Mouse (Mus musculus): ENCODE results near the gene Prdm2. TPM values are rescaled to one million over a fixed set of nuclear protein-coding genes. Genes with fewer than 3 reads are reported as not detected.

The Prdm2 gene
- 17.1 and 17.8 TPM in 2 replicates for polyA plus RNA-seq (2014; fragmentation: Nextera tagmentation; extraction: Ambion mirVana)

DNA sequence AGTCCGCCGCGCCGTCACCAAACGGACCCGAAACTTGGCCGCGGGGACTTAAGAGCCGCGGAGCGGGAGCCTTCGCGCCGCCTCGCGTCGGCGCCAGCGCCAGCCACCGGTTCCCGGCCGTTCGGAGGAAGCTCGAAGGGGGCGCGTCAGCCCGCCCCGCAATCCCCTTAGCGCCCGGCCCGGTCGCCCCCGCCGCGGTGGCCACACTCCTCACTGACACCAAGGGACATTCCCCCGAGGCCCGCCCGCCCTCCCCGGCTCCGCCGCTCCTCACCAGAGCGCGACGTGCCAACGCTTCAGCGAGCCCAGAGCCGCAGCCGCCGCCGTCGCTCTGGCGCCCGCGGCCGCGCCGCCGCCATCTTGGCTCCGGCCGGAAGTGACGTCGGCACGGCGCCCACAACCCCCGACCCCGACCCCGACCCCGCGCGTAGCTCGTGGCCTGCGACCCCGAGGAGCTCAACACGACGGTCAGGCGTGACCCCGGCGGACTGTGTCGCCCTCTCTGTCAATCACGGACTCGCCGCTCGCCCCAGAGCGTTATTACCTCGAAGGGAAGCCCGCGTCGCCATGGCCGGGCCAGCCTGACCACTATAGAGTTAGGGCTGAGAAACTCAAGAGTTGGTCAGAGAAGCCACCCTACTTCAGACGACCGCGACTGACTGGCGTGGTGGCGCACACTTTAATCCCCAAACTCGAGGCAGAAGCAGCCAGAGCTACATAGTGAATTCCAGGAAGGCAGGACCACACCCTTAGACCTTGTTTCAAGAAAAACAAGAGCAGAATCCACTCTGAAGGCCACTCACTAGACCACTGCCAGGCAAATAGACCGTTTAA lies at the start of gene Prdm2:
Gene Prdm2, minus strand, starts transcription at position 655 of the 834 bp plus-strand sequence.
- peak within 1 kb of the TSS; percentile 80 for H3K4me2 ChIP-seq (ENCODE audit: low read depth, low read length)
- WGBS, result 4% methylated on average over 62 of the region's 96 CpGs
- no peaks in the 10 kb centered on the region for H3K36me3 ChIP-seq (ENCODE audit: control insufficient read depth, insufficient read depth, low read length)
- peak; percentile 86 for ATAC-seq (ENCODE audit: low read depth)
- H3K9ac ChIP-seq (replicated peaks; ENCODE audit: low read depth, low read length), result peak within 1 kb of the TSS; percentile 93
- peak within 1 kb of the TSS; percentile 95 for H3K27ac ChIP-seq (ENCODE audit: low read depth, low read length)
- peak within 1 kb of the TSS; percentile 91 for H3K4me3 ChIP-seq (ENCODE audit: low read depth, low read length)
- H3K4me1 ChIP-seq (ENCODE audit: control insufficient read depth, insufficient read depth, low read length), result peaks cover 17% of the 10 kb centered on the region
- no peaks in the 10 kb centered on the region for H3K9me3 ChIP-seq (ENCODE audit: control insufficient read depth, low read length)
- no peaks in the 10 kb centered on the region for H3K27me3 ChIP-seq (ENCODE audit: control insufficient read depth, insufficient read depth, low read length)

- H3K27me3 ChIP-seq (ENCODE audit: control insufficient read depth, insufficient read depth, low read length), result no peaks in the 10 kb centered on the region
- H3K9ac ChIP-seq (replicated peaks; ENCODE audit: low read depth, low read length), result no peak overlapping the region
- H3K4me1 ChIP-seq (ENCODE audit: control insufficient read depth, insufficient read depth, low read length), result peaks cover 4% of the 10 kb centered on the region; the same call in 1 of the 2 replicates
- WGBS, result 24% methylated on average over 7 of the region's 8 CpGs
- H3K4me3 ChIP-seq (ENCODE audit: low read depth, low read length), result no peak overlapping the region
- no peaks in the 10 kb centered on the region for H3K36me3 ChIP-seq (ENCODE audit: control insufficient read depth, insufficient read depth, low read length)
- H3K4me2 ChIP-seq (ENCODE audit: low read depth, low read length), result no peak overlapping the region
- H3K27ac ChIP-seq (ENCODE audit: low read depth, low read length), result no peak overlapping the region
- peak; percentile 36; the same call in 1 of the 2 replicates for ATAC-seq (ENCODE audit: low read depth)
- H3K9me3 ChIP-seq (ENCODE audit: control insufficient read depth, low read length), result no peaks in the 10 kb centered on the region
Observed at GRCm38 (mm10) chr4:143259718-143260349, 47.0 kb upstream of the Prdm2 start.

GRCm38 (mm10) chr4:143258517-143258916 lies 45.7 kb upstream of the Prdm2 start:
- Histone ChIP-seq H3K4me1 (ENCODE audit: control insufficient read depth, insufficient read depth, low read length) (peaks cover 4% of the 10 kb centered on the region; the same call in 1 of the 2 replicates), H3K36me3 (ENCODE audit: control insufficient read depth, insufficient read depth, low read length) (no peaks in the 10 kb centered on the region), H3K4me2 (ENCODE audit: low read depth, low read length) (peak overlapping the region; percentile 37; the same call in 1 of the 2 replicates), H3K27me3 (ENCODE audit: control insufficient read depth, insufficient read depth, low read length) (no peaks in the 10 kb centered on the region), H3K27ac (ENCODE audit: low read depth, low read length) (no peak overlapping the region), H3K4me3 (ENCODE audit: low read depth, low read length) (no peak overlapping the region), H3K9me3 (ENCODE audit: control insufficient read depth, low read length) (no peaks in the 10 kb centered on the region), H3K9ac (replicated peaks; ENCODE audit: low read depth, low read length) (no peak overlapping the region)
- WGBS, result 40% methylated on average over 19 of the region's 19 CpGs
- ATAC-seq (ENCODE audit: low read depth), result 0 out of 2 replicates have a peak, but pooled peaks have one; percentile 20

GRCm38 (mm10) chr4:143257971-143258370 lies 45.2 kb upstream of the Prdm2 start:
- Histone ChIP-seq H3K27me3 (ENCODE audit: control insufficient read depth, insufficient read depth, low read length) (no peaks in the 10 kb centered on the region), H3K9ac (replicated peaks; ENCODE audit: low read depth, low read length) (no peak overlapping the region), H3K27ac (ENCODE audit: low read depth, low read length) (no peak overlapping the region), H3K4me2 (ENCODE audit: low read depth, low read length) (no peak overlapping the region), H3K4me1 (ENCODE audit: control insufficient read depth, insufficient read depth, low read length) (peaks cover 4% of the 10 kb centered on the region; the same call in 1 of the 2 replicates), H3K36me3 (ENCODE audit: control insufficient read depth, insufficient read depth, low read length) (no peaks in the 10 kb centered on the region), H3K9me3 (ENCODE audit: control insufficient read depth, low read length) (no peaks in the 10 kb centered on the region), H3K4me3 (ENCODE audit: low read depth, low read length) (no peak overlapping the region)
- no peak for ATAC-seq (ENCODE audit: low read depth)
- 23% methylated on average over 6 of the region's 6 CpGs for WGBS

DNA sequence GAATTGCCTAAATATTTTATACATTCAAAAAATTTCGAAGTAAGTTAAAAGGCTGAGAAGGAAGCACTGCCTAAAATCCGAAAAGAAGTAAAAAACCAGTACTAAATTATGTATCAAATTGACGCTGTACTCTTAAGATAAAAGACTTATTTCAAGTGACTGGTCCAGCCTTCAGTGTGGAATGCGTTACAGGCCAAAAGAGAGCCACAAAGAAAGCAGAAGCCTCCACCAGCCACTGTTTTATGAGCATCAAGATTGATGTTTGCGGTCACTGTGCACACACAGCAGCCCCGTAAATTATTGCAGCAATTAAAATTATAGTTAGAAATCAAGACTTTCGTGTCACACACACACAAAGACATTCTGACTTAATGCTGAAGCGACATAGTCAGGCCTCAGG lies 42.7 kb upstream of the Prdm2 start:
- ATAC-seq (ENCODE audit: low read depth), result no peak
- no peaks in the 10 kb centered on the region for H3K27me3 ChIP-seq (ENCODE audit: control insufficient read depth, insufficient read depth, low read length)
- H3K27ac ChIP-seq (ENCODE audit: low read depth, low read length), result no peak overlapping the region
- H3K4me1 ChIP-seq (ENCODE audit: control insufficient read depth, insufficient read depth, low read length), result peaks cover 4% of the 10 kb centered on the region; the same call in 1 of the 2 replicates
- no peak overlapping the region for H3K4me3 ChIP-seq (ENCODE audit: low read depth, low read length)
- H3K9ac ChIP-seq (replicated peaks; ENCODE audit: low read depth, low read length), result no peak overlapping the region
- no peaks in the 10 kb centered on the region for H3K36me3 ChIP-seq (ENCODE audit: control insufficient read depth, insufficient read depth, low read length)
- no peaks in the 10 kb centered on the region for H3K9me3 ChIP-seq (ENCODE audit: control insufficient read depth, low read length)
- 30% methylated on average over 8 of the region's 8 CpGs for WGBS
- H3K4me2 ChIP-seq (ENCODE audit: low read depth, low read length), result no peak overlapping the region

GRCm38 (mm10) chr4:143253356-143253755 lies 40.6 kb upstream of the Prdm2 start:
- 86% methylated on average over 1 of the region's 1 CpGs for WGBS
- H3K27me3 ChIP-seq (ENCODE audit: control insufficient read depth, insufficient read depth, low read length), result no peaks in the 10 kb centered on the region

DNA sequence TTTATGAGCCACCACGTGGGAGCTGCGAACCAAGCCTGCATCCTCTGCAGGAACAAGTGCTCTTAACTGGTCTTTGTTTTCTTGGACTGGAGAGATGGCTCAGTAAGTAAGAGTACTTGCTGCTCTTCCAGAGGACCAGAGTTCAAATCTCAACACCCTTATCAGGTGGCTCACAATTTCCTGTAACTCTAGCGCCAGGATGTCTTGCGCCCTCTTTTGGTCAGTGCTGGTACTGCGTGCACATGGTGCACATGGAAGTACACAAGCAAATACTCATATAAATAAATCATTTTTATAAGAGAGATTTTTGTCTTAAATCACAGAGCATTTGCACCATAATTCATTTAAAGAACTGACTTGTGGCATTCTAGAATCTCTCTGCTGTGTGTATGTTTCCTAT lies 35.3 kb upstream of the Prdm2 start:
- no peak for ATAC-seq (ENCODE audit: low read depth)
- Histone ChIP-seq H3K36me3 (ENCODE audit: control insufficient read depth, insufficient read depth, low read length) (no peaks in the 10 kb centered on the region), H3K9ac (replicated peaks; ENCODE audit: low read depth, low read length) (no peak overlapping the region), H3K27ac (ENCODE audit: low read depth, low read length) (no peak overlapping the region), H3K4me1 (ENCODE audit: control insufficient read depth, insufficient read depth, low read length) (no peaks in the 10 kb centered on the region), H3K4me2 (ENCODE audit: low read depth, low read length) (no peak overlapping the region), H3K27me3 (ENCODE audit: control insufficient read depth, insufficient read depth, low read length) (no peaks in the 10 kb centered on the region), H3K4me3 (ENCODE audit: low read depth, low read length) (no peak overlapping the region), H3K9me3 (ENCODE audit: control insufficient read depth, low read length) (no peaks in the 10 kb centered on the region)
- WGBS, result 78% methylated on average over 5 of the region's 5 CpGs

More at GRCm38 (mm10) chr4:143253356-143253755, 40.6 kb upstream of the Prdm2 start:
- no peak for ATAC-seq (ENCODE audit: low read depth)
- H3K4me1 ChIP-seq (ENCODE audit: control insufficient read depth, insufficient read depth, low read length), result no peaks in the 10 kb centered on the region; the same call in 1 of the 2 replicates
- H3K36me3 ChIP-seq (ENCODE audit: control insufficient read depth, insufficient read depth, low read length), result no peaks in the 10 kb centered on the region
- no peaks in the 10 kb centered on the region for H3K9me3 ChIP-seq (ENCODE audit: control insufficient read depth, low read length)
- no peak overlapping the region for H3K4me2 ChIP-seq (ENCODE audit: low read depth, low read length)
- no peak overlapping the region for H3K27ac ChIP-seq (ENCODE audit: low read depth, low read length)
- no peak overlapping the region for H3K9ac ChIP-seq (replicated peaks; ENCODE audit: low read depth, low read length)
- no peak overlapping the region for H3K4me3 ChIP-seq (ENCODE audit: low read depth, low read length)

GRCm38 (mm10) chr4:143241294-143241693 lies 28.5 kb upstream of the Prdm2 start:
- no peak overlapping the region for H3K4me3 ChIP-seq (ENCODE audit: low read depth, low read length)
- H3K9ac ChIP-seq (replicated peaks; ENCODE audit: low read depth, low read length), result no peak overlapping the region
- no peaks in the 10 kb centered on the region for H3K4me1 ChIP-seq (ENCODE audit: control insufficient read depth, insufficient read depth, low read length)
- no peaks in the 10 kb centered on the region for H3K27me3 ChIP-seq (ENCODE audit: control insufficient read depth, insufficient read depth, low read length)
- no peaks in the 10 kb centered on the region for H3K36me3 ChIP-seq (ENCODE audit: control insufficient read depth, insufficient read depth, low read length)
- H3K9me3 ChIP-seq (ENCODE audit: control insufficient read depth, low read length), result no peaks in the 10 kb centered on the region
- H3K4me2 ChIP-seq (ENCODE audit: low read depth, low read length), result no peak overlapping the region
- H3K27ac ChIP-seq (ENCODE audit: low read depth, low read length), result no peak overlapping the region
- ATAC-seq (ENCODE audit: low read depth), result no peak
- 75% methylated on average over 9 of the region's 9 CpGs for WGBS
